Mouse (Mus musculus) forebrain, embryonic 11.5 days (tissue): ENCODE measurements around the gene Adgrg1. TPM values are rescaled to one million over a fixed set of nuclear protein-coding genes. Genes with fewer than 3 reads are reported as not detected.

Experiments
- ATAC-seq: fragments of 200-750 bp; cut with Nextera tagmentation; replicated peaks from 2 replicates; pipeline ENCODE4 v1.8.0; 2017; ENCODE audit warnings: moderate TSS enrichment; ENCODE audit not compliant: low FRiP score
- DNase-seq: peaks from one replicate; pipeline ENCODE4 v3.0.0-alpha.2; 2017; ENCODE audit warnings: low spot score
- H3K27ac ChIP-seq: fragments of 300-500 bp; sonication (generic); 2 replicates; pipeline ENCODE4 v1.5.1; 2014; ENCODE audit warnings: low read depth, low read length
- H3K27me3 ChIP-seq: fragments of 300-500 bp; sonication (generic); 2 replicates; pipeline ENCODE4 v1.6.1; 2014; ENCODE audit warnings: mild to moderate bottlenecking, low read length, mixed read lengths; ENCODE audit not compliant: control insufficient read depth, insufficient read depth
- H3K36me3 ChIP-seq: fragments of 300-500 bp; sonication (generic); 2 replicates; pipeline ENCODE4 v1.6.1; 2014; ENCODE audit warnings: mild to moderate bottlenecking, low read length, moderate library complexity, mixed read lengths; ENCODE audit not compliant: control insufficient read depth, insufficient read depth
- H3K4me1 ChIP-seq: fragments of 300-500 bp; sonication (generic); replicated peaks from 2 replicates; pipeline ENCODE4 v1.6.1; 2014; ENCODE audit warnings: low read length, mixed read lengths; ENCODE audit not compliant: control insufficient read depth, insufficient read depth
- H3K4me2 ChIP-seq: fragments of 300-500 bp; sonication (generic); 2 replicates; pipeline ENCODE4 v1.6.1; 2014; ENCODE audit warnings: low read depth, mild to moderate bottlenecking, low read length, moderate library complexity, mixed read lengths; ENCODE audit not compliant: severe bottlenecking
- H3K4me3 ChIP-seq: fragments of 300-500 bp; sonication (generic); 2 replicates; pipeline ENCODE4 v1.5.1; 2014; ENCODE audit warnings: low read depth, low read length
- H3K9ac ChIP-seq: fragments of 300-500 bp; sonication (generic); 2 replicates; pipeline ENCODE4 v1.6.1; 2014; ENCODE audit warnings: low read length
- H3K9me3 ChIP-seq: fragments of 300-500 bp; sonication (generic); 2 replicates; pipeline ENCODE4 v1.6.1; 2016; ENCODE audit warnings: low read length, mixed read lengths; ENCODE audit not compliant: control insufficient read depth
- WGBS: fragments of 180-500 bp; shearing (Covaris S2); extraction: QIAGEN DNeasy Blood & Tissue Kit; methylation state at CpG from one replicate; pipeline ENCODE4 v1.1.7; 2014; 5-methylcytosine and 5-hydroxymethylcytosine counted together
- polyA plus RNA-seq: library from polyadenylated mRNA; unstranded; fragments of >200 nt; fragmentation: Nextera tagmentation; extraction: Ambion mirVana; gene quantifications from 2 replicates; pipeline ENCODE4 v1.2.1, GENCODE M21; 2014

The Adgrg1 gene
- polyA plus RNA-seq, result 177 and 184 TPM in 2 replicates

- peaks cover 4% of the 10 kb centered on the region; the same call in 1 of the 2 replicates for H3K27me3 ChIP-seq
- H3K9ac ChIP-seq, result no peak within 1 kb of the TSS
- no peaks in the 10 kb centered on the region for H3K9me3 ChIP-seq
- H3K36me3 ChIP-seq, result no peaks in the 10 kb centered on the region
- DNase-seq (no peak), ATAC-seq (no peak)
- peaks cover 21% of the 10 kb centered on the region for H3K4me1 ChIP-seq
- H3K4me2 ChIP-seq, result no peak within 1 kb of the TSS
- no peak within 1 kb of the TSS for H3K4me3 ChIP-seq
- 68% methylated on average over 7 of the region's 7 CpGs for WGBS
- no peak within 1 kb of the TSS for H3K27ac ChIP-seq
Observed at GRCm38 (mm10) chr8:94974467-94975165, at the start of gene Adgrg1. Gene Adgrg1, plus strand, starts transcription at chr8:94974751.

- WGBS, result 84% methylated on average over 3 of the region's 3 CpGs
Observed at GRCm38 (mm10) chr8:94928227-94928626, 46.3 kb upstream of the Adgrg1 start.

GRCm38 (mm10) chr8:94933918-94934317 is 40.6 kb upstream of the Adgrg1 start:
- Histone ChIP-seq H3K4me1 (no peaks in the 10 kb centered on the region), H3K4me3 (no peak overlapping the region), H3K4me2 (no peak overlapping the region), H3K27ac (no peak overlapping the region), H3K9ac (no peak overlapping the region), H3K27me3 (no peaks in the 10 kb centered on the region), H3K9me3 (no peaks in the 10 kb centered on the region), H3K36me3 (no peaks in the 10 kb centered on the region)
- WGBS, result 59% methylated on average over 5 of the region's 5 CpGs
- ATAC-seq, result no peak
- no peak for DNase-seq

More at GRCm38 (mm10) chr8:94928227-94928626, 46.3 kb upstream of the Adgrg1 start:
- no peak for DNase-seq
- Histone ChIP-seq H3K36me3 (no peaks in the 10 kb centered on the region), H3K27me3 (no peaks in the 10 kb centered on the region), H3K9ac (no peak overlapping the region), H3K27ac (no peak overlapping the region), H3K4me2 (no peak overlapping the region), H3K4me3 (no peak overlapping the region), H3K9me3 (no peaks in the 10 kb centered on the region), H3K4me1 (no peaks in the 10 kb centered on the region)
- no peak for ATAC-seq

GRCm38 (mm10) chr8:94935172-94935571 is 39.4 kb upstream of the Adgrg1 start:
- Histone ChIP-seq H3K9me3 (no peaks in the 10 kb centered on the region), H3K4me2 (no peak overlapping the region), H3K4me3 (no peak overlapping the region), H3K4me1 (no peaks in the 10 kb centered on the region), H3K27ac (no peak overlapping the region), H3K36me3 (no peaks in the 10 kb centered on the region), H3K9ac (no peak overlapping the region), H3K27me3 (no peaks in the 10 kb centered on the region)
- 91% methylated on average over 3 of the region's 3 CpGs for WGBS
- DNase-seq (no peak), ATAC-seq (no peak)

- H3K4me1 ChIP-seq, result no peaks in the 10 kb centered on the region
- no peaks in the 10 kb centered on the region for H3K36me3 ChIP-seq
- no peaks in the 10 kb centered on the region for H3K27me3 ChIP-seq
- H3K4me3 ChIP-seq, result no peak overlapping the region
- H3K4me2 ChIP-seq, result no peak overlapping the region
- WGBS, result 12% methylated on average over 6 of the region's 6 CpGs
- peak; percentile 87 for DNase-seq
- no peak overlapping the region for H3K9ac ChIP-seq
- no peaks in the 10 kb centered on the region for H3K9me3 ChIP-seq
- H3K27ac ChIP-seq, result no peak overlapping the region
- ATAC-seq, result peak; percentile 44; the same call in 1 of the 2 replicates
Observed at GRCm38 (mm10) chr8:94942566-94942965, 32.0 kb upstream of the Adgrg1 start.

GRCm38 (mm10) chr8:94945185-94945584 is 29.4 kb upstream of the Adgrg1 start:
- no peaks in the 10 kb centered on the region for H3K36me3 ChIP-seq
- ATAC-seq (no peak), DNase-seq (no peak)
- H3K4me3 ChIP-seq, result no peak overlapping the region
- H3K4me2 ChIP-seq, result no peak overlapping the region
- H3K9ac ChIP-seq, result no peak overlapping the region
- WGBS, result 65% methylated on average over 6 of the region's 6 CpGs
- no peaks in the 10 kb centered on the region for H3K9me3 ChIP-seq
- H3K27ac ChIP-seq, result no peak overlapping the region
- H3K4me1 ChIP-seq, result no peaks in the 10 kb centered on the region
- no peaks in the 10 kb centered on the region for H3K27me3 ChIP-seq

- Histone ChIP-seq H3K4me1 (no peaks in the 10 kb centered on the region), H3K9me3 (no peaks in the 10 kb centered on the region), H3K4me3 (no peak overlapping the region), H3K27ac (no peak overlapping the region), H3K27me3 (no peaks in the 10 kb centered on the region), H3K9ac (no peak overlapping the region), H3K4me2 (no peak overlapping the region), H3K36me3 (no peaks in the 10 kb centered on the region)
- DNase-seq, result no peak
- 81% methylated on average over 4 of the region's 4 CpGs for WGBS
- no peak for ATAC-seq
Observed at GRCm38 (mm10) chr8:94948421-94948820, 26.1 kb upstream of the Adgrg1 start.

GRCm38 (mm10) chr8:94949010-94949409 is 25.5 kb upstream of the Adgrg1 start:
- Histone ChIP-seq H3K27ac (no peak overlapping the region), H3K27me3 (no peaks in the 10 kb centered on the region), H3K4me3 (no peak overlapping the region), H3K4me1 (no peaks in the 10 kb centered on the region), H3K9me3 (no peaks in the 10 kb centered on the region), H3K4me2 (no peak overlapping the region), H3K36me3 (no peaks in the 10 kb centered on the region), H3K9ac (no peak overlapping the region)
- no peak for DNase-seq
- WGBS, result 92% methylated on average over 4 of the region's 4 CpGs
- no peak for ATAC-seq

GRCm38 (mm10) chr8:94950046-94950445 is 24.5 kb upstream of the Adgrg1 start:
- Histone ChIP-seq H3K4me2 (no peak overlapping the region), H3K4me1 (no peaks in the 10 kb centered on the region), H3K27ac (no peak overlapping the region), H3K27me3 (no peaks in the 10 kb centered on the region), H3K9ac (no peak overlapping the region), H3K36me3 (no peaks in the 10 kb centered on the region), H3K9me3 (no peaks in the 10 kb centered on the region), H3K4me3 (no peak overlapping the region)
- 17% methylated on average over 4 of the region's 4 CpGs for WGBS
- DNase-seq (peak; percentile 87), ATAC-seq (peak; percentile 85)
